Mouse (Mus musculus) liver, adult 2 months (tissue): ENCODE data around the gene Mtmr10.

Source experiments
- CTCF ChIP-seq: fragments of 200-500 bp; IDR thresholded peaks from 2 replicates; pipeline ENCODE4 v1.5.1; 2011; ENCODE audit warnings: low read depth, low read length, control low read depth
- POLR2A ChIP-seq: fragments of 200-500 bp; IDR thresholded peaks from 2 replicates; pipeline ENCODE4 v1.6.1; 2011; ENCODE audit warnings: low read length, control low read depth; ENCODE audit not compliant: insufficient read depth; ENCODE audit errors: extremely low read depth

- TF ChIP-seq POLR2A (no peak), CTCF (no peak)
Observed at GRCm38 (mm10) chr7:64290431-64290830, 3.0 kb downstream of the Mtmr10 start.
